Mouse (Mus musculus): ENCODE results near the gene Gprc5c. TPM values are rescaled to one million over a fixed set of nuclear protein-coding genes. Genes with fewer than 3 reads are reported as not detected.
A peak's percentile ranks its signal among the peaks of the same experiment; 100 is the strongest.

The Gprc5c gene
- polyA plus RNA-seq, 1 experiment from 2014 or later: 23.5 TPM

GRCm38 (mm10) chr11:114877145-114877544 is 26.2 kb downstream of the Gprc5c start:
- Histone ChIP-seq H3K4me1 (ENCODE audit: control insufficient read depth, insufficient read depth, low read length) (0 out of 2 replicates have a peak, but pooled peaks cover 17% of the 10 kb centered on the region), H3K9me3 (ENCODE audit: control insufficient read depth, low read depth, low read length) (no peaks in the 10 kb centered on the region), H3K36me3 (ENCODE audit: control insufficient read depth, insufficient read depth, low read length) (no peaks in the 10 kb centered on the region), H3K27me3 (ENCODE audit: control insufficient read depth, insufficient read depth, low read length) (no peaks in the 10 kb centered on the region), H3K4me3 (ENCODE audit: low read depth, low read length) (no peak overlapping the region), H3K9ac (replicated peaks; ENCODE audit: low read depth, low read length) (no peak overlapping the region), H3K4me2 (replicated peaks; ENCODE audit: low read depth, low read length) (no peak overlapping the region), H3K27ac (ENCODE audit: low read length) (no peak overlapping the region)
- ATAC-seq (ENCODE audit: insufficient number of reproducible peaks, insufficient read depth, low FRiP score, low read depth): peak; percentile 38; the same call in 1 of the 2 replicates
- 37% methylated on average over 3 of the region's 3 CpGs for WGBS

- no peak overlapping the region for H3K4me2 ChIP-seq (replicated peaks; ENCODE audit: low read depth, low read length)
- ATAC-seq (ENCODE audit: insufficient number of reproducible peaks, insufficient read depth, low FRiP score, low read depth): no peak
- H3K9me3 ChIP-seq (ENCODE audit: control insufficient read depth, low read depth, low read length): no peaks in the 10 kb centered on the region
- H3K36me3 ChIP-seq (ENCODE audit: control insufficient read depth, insufficient read depth, low read length): no peaks in the 10 kb centered on the region
- H3K27me3 ChIP-seq (ENCODE audit: control insufficient read depth, insufficient read depth, low read length): no peaks in the 10 kb centered on the region
- H3K4me3 ChIP-seq (ENCODE audit: low read depth, low read length): no peak overlapping the region
- WGBS: 75% methylated on average over 2 of the region's 2 CpGs
- 0 out of 2 replicates have a peak, but pooled peaks cover 8% of the 10 kb centered on the region for H3K4me1 ChIP-seq (ENCODE audit: control insufficient read depth, insufficient read depth, low read length)
- H3K9ac ChIP-seq (replicated peaks; ENCODE audit: low read depth, low read length): no peak overlapping the region
- H3K27ac ChIP-seq (ENCODE audit: low read length): no peak overlapping the region
Observed at GRCm38 (mm10) chr11:114879666-114880065, 28.7 kb downstream of the Gprc5c start.

GRCm38 (mm10) chr11:114880185-114880584 is 29.2 kb downstream of the Gprc5c start:
- ATAC-seq (ENCODE audit: insufficient number of reproducible peaks, insufficient read depth, low FRiP score, low read depth): no peak
- no peak overlapping the region for H3K4me3 ChIP-seq (ENCODE audit: low read depth, low read length)
- H3K4me2 ChIP-seq (replicated peaks; ENCODE audit: low read depth, low read length): no peak overlapping the region
- no peaks in the 10 kb centered on the region for H3K36me3 ChIP-seq (ENCODE audit: control insufficient read depth, insufficient read depth, low read length)
- no peaks in the 10 kb centered on the region for H3K27me3 ChIP-seq (ENCODE audit: control insufficient read depth, insufficient read depth, low read length)
- no peak overlapping the region for H3K9ac ChIP-seq (replicated peaks; ENCODE audit: low read depth, low read length)
- H3K4me1 ChIP-seq (ENCODE audit: control insufficient read depth, insufficient read depth, low read length): 0 out of 2 replicates have a peak, but pooled peaks cover 6% of the 10 kb centered on the region
- no peak overlapping the region for H3K27ac ChIP-seq (ENCODE audit: low read length)
- no peaks in the 10 kb centered on the region for H3K9me3 ChIP-seq (ENCODE audit: control insufficient read depth, low read depth, low read length)

- H3K27ac ChIP-seq (ENCODE audit: low read length): no peak overlapping the region
- 0 out of 2 replicates have a peak, but pooled peaks cover 2% of the 10 kb centered on the region for H3K4me1 ChIP-seq (ENCODE audit: control insufficient read depth, insufficient read depth, low read length)
- no peak overlapping the region for H3K4me3 ChIP-seq (ENCODE audit: low read depth, low read length)
- ATAC-seq (ENCODE audit: insufficient number of reproducible peaks, insufficient read depth, low FRiP score, low read depth): no peak
- H3K4me2 ChIP-seq (replicated peaks; ENCODE audit: low read depth, low read length): no peak overlapping the region
- no peaks in the 10 kb centered on the region for H3K36me3 ChIP-seq (ENCODE audit: control insufficient read depth, insufficient read depth, low read length)
- H3K27me3 ChIP-seq (ENCODE audit: control insufficient read depth, insufficient read depth, low read length): no peaks in the 10 kb centered on the region
- H3K9ac ChIP-seq (replicated peaks; ENCODE audit: low read depth, low read length): no peak overlapping the region
- no peaks in the 10 kb centered on the region for H3K9me3 ChIP-seq (ENCODE audit: control insufficient read depth, low read depth, low read length)
- WGBS: 0% methylated on average over 1 of the region's 1 CpGs
Observed at GRCm38 (mm10) chr11:114880589-114880988, 29.6 kb downstream of the Gprc5c start.

GRCm38 (mm10) chr11:114883251-114883789 is 32.4 kb downstream of the Gprc5c start:
- H3K36me3 ChIP-seq (ENCODE audit: control insufficient read depth, insufficient read depth, low read length): no peaks in the 10 kb centered on the region
- no peaks in the 10 kb centered on the region for H3K27me3 ChIP-seq (ENCODE audit: control insufficient read depth, insufficient read depth, low read length)
- no peak overlapping the region for H3K4me2 ChIP-seq (replicated peaks; ENCODE audit: low read depth, low read length)
- no peak for ATAC-seq (ENCODE audit: insufficient number of reproducible peaks, insufficient read depth, low FRiP score, low read depth)
- no peak overlapping the region for H3K27ac ChIP-seq (ENCODE audit: low read length)
- H3K4me1 ChIP-seq (ENCODE audit: control insufficient read depth, insufficient read depth, low read length): no peaks in the 10 kb centered on the region
- WGBS: 95% methylated on average over 4 of the region's 4 CpGs
- no peak overlapping the region for H3K9ac ChIP-seq (replicated peaks; ENCODE audit: low read depth, low read length)
- no peak overlapping the region for H3K4me3 ChIP-seq (ENCODE audit: low read depth, low read length)
- no peaks in the 10 kb centered on the region for H3K9me3 ChIP-seq (ENCODE audit: control insufficient read depth, low read depth, low read length)

- no peaks in the 10 kb centered on the region for H3K36me3 ChIP-seq (ENCODE audit: control insufficient read depth, insufficient read depth, low read length)
- no peaks in the 10 kb centered on the region for H3K27me3 ChIP-seq (ENCODE audit: control insufficient read depth, insufficient read depth, low read length)
- H3K4me2 ChIP-seq (replicated peaks; ENCODE audit: low read depth, low read length): no peak overlapping the region
- H3K27ac ChIP-seq (ENCODE audit: low read length): no peak overlapping the region
- no peak overlapping the region for H3K9ac ChIP-seq (replicated peaks; ENCODE audit: low read depth, low read length)
- H3K9me3 ChIP-seq (ENCODE audit: control insufficient read depth, low read depth, low read length): no peaks in the 10 kb centered on the region
- WGBS: 82% methylated on average over 4 of the region's 4 CpGs
- no peak overlapping the region for H3K4me3 ChIP-seq (ENCODE audit: low read depth, low read length)
- ATAC-seq (ENCODE audit: insufficient number of reproducible peaks, insufficient read depth, low FRiP score, low read depth): no peak
- H3K4me1 ChIP-seq (ENCODE audit: control insufficient read depth, insufficient read depth, low read length): no peaks in the 10 kb centered on the region
Observed at GRCm38 (mm10) chr11:114884380-114885100, 33.6 kb downstream of the Gprc5c start.

GRCm38 (mm10) chr11:114889991-114890518 is 39.1 kb downstream of the Gprc5c start, which contains the start of gene Cd300a:
TSS of gene Cd300a (plus strand) at chr11:114890041.
- WGBS: 73% methylated on average over 18 of the region's 18 CpGs
- no peak for ATAC-seq (ENCODE audit: insufficient number of reproducible peaks, insufficient read depth, low FRiP score, low read depth)
- Histone ChIP-seq H3K36me3 (ENCODE audit: control insufficient read depth, insufficient read depth, low read length) (no peaks in the 10 kb centered on the region), H3K4me2 (replicated peaks; ENCODE audit: low read depth, low read length) (no peak within 1 kb of the TSS), H3K9me3 (ENCODE audit: control insufficient read depth, low read depth, low read length) (no peaks in the 10 kb centered on the region), H3K4me3 (ENCODE audit: low read depth, low read length) (no peak within 1 kb of the TSS), H3K27me3 (ENCODE audit: control insufficient read depth, insufficient read depth, low read length) (no peaks in the 10 kb centered on the region), H3K9ac (replicated peaks; ENCODE audit: low read depth, low read length) (no peak within 1 kb of the TSS), H3K27ac (ENCODE audit: low read length) (no peak within 1 kb of the TSS), H3K4me1 (ENCODE audit: control insufficient read depth, insufficient read depth, low read length) (no peaks in the 10 kb centered on the region)

GRCm38 (mm10) chr11:114890542-114890941 is 39.6 kb downstream of the Gprc5c start:
- no peaks in the 10 kb centered on the region for H3K9me3 ChIP-seq (ENCODE audit: control insufficient read depth, low read depth, low read length)
- no peak overlapping the region for H3K27ac ChIP-seq (ENCODE audit: low read length)
- no peaks in the 10 kb centered on the region for H3K27me3 ChIP-seq (ENCODE audit: control insufficient read depth, insufficient read depth, low read length)
- no peak overlapping the region for H3K9ac ChIP-seq (replicated peaks; ENCODE audit: low read depth, low read length)
- WGBS: 57% methylated on average over 5 of the region's 5 CpGs
- no peaks in the 10 kb centered on the region for H3K36me3 ChIP-seq (ENCODE audit: control insufficient read depth, insufficient read depth, low read length)
- no peak overlapping the region for H3K4me3 ChIP-seq (ENCODE audit: low read depth, low read length)
- H3K4me2 ChIP-seq (replicated peaks; ENCODE audit: low read depth, low read length): no peak overlapping the region
- no peaks in the 10 kb centered on the region for H3K4me1 ChIP-seq (ENCODE audit: control insufficient read depth, insufficient read depth, low read length)
- no peak for ATAC-seq (ENCODE audit: insufficient number of reproducible peaks, insufficient read depth, low FRiP score, low read depth)

Measured in stomach, embryonic 14.5 days (tissue).